Mouse (Mus musculus): Measurements from ENCODE around the gene Kcnk13. TPM values are rescaled to one million over a fixed set of nuclear protein-coding genes. Genes with fewer than 3 reads are reported as not detected.

The Kcnk13 gene
- polyA plus RNA-seq, 1 experiment from 2014 or later = 0.23 TPM

DNA sequence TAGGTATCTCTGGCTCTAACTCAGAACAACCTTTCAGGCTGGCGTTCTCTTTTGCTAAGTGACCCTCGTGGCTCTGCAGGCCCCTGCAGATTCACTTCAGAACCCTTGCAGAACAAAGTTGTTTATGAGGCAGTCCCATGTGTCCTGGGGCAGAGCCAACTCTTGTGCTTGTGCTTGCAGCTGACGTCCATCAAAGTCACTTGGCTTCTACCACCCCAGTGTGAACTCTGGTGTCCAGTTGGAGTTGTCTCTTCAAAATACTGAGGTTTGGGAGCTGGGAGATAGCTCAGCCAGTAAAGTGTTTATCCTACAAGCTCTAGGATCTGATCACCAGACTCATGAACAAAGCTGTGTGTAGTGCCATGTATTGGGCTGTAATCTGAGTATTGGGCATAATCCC lies 37.6 kb downstream of the Kcnk13 start:
- H3K27ac ChIP-seq = no peak overlapping the region
- DNase-seq (ENCODE audit: low spot score) = peak; percentile 16
- H3K9me3 ChIP-seq = no peaks in the 10 kb centered on the region
- no peaks in the 10 kb centered on the region for H3K36me3 ChIP-seq
- H3K4me1 ChIP-seq = no peaks in the 10 kb centered on the region
- H3K4me3 ChIP-seq = no peak overlapping the region
- 78% methylated on average over 3 of the region's 3 CpGs for WGBS
- no peaks in the 10 kb centered on the region for H3K27me3 ChIP-seq (ENCODE audit: insufficient read depth, poor library complexity, severe bottlenecking)

DNA sequence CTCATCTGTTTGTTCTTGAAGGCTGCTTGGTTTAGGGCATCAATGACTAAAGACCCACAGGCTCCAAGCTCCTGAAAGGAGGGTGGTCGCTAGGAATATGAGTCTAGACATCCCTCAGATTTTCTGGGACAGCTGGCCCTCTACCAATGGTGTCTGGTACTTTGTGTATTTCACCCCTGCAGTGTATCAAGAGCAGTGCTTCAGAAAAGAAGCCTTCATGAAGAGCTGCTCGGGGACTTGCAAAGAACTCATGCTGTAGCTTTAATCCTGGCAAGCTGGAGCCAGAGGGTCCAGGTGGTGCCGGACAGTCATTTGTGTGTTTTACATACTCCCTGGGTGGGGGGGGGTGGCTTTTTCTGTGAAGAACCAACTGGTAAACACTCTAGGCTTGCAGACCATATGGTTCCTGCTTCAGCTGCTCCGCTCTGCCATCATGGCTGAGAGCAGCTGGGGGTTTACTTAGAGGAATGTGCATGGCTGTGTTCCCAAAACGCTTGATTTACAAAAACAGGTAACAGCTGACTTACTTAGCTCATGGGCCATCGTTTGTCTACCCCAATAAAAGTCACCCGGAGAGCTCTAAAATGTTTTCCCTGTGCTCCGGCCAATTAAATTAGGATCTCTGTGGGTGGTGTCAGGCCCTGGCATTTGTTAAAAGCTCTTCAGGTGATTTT lies 38.8 kb downstream of the Kcnk13 start:
- H3K4me3 ChIP-seq = no peak overlapping the region
- 47% methylated on average over 8 of the region's 8 CpGs for WGBS
- H3K4me1 ChIP-seq = no peaks in the 10 kb centered on the region
- H3K36me3 ChIP-seq = no peaks in the 10 kb centered on the region
- DNase-seq (ENCODE audit: low spot score) = peak; percentile 33
- H3K27ac ChIP-seq = no peak overlapping the region
- H3K27me3 ChIP-seq (ENCODE audit: insufficient read depth, poor library complexity, severe bottlenecking) = no peaks in the 10 kb centered on the region
- H3K9me3 ChIP-seq = no peaks in the 10 kb centered on the region

DNA sequence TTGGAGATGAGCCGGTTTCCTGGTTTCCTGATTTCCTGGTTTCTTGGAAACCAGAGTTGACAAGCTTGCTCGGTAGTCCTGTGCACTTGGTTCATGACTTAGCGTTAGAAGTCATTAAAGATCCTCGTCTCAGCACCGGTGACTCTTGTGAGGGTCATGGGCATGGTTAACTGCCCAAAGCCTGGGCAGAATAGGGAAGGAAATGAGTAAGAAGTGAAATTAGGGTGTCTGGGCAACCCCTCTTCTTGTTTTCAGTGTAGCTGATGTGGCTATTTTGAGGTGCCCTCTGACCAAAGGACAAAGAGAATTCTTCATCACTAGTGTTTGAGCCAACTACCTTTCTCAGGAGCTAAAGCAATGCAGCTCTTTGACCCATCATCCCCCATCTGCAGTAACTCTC lies 41.0 kb downstream of the Kcnk13 start:
- H3K4me3 ChIP-seq = no peak overlapping the region
- WGBS = 85% methylated on average over 5 of the region's 5 CpGs
- DNase-seq (ENCODE audit: low spot score) = peak; percentile 45

DNA sequence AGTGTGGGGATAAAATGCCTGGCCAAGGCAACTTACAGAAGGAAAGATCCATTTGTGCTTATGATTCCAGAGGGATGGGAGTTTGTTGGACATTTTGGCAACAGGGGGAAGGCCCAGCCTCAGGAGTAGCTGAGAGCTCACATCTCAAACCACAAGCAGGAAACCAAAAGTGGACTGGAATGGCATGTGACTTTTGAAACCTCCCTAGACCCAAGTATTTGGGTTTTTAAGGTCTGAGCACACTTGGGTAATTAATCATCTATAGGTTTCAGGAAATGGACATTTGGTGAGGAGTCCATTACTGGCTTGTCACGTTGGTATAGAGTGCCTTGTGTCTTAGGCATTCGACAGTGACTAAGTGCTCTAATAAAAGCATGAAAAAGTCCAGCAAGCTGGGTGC lies 42.4 kb downstream of the Kcnk13 start:
- no peaks in the 10 kb centered on the region for H3K9me3 ChIP-seq
- no peaks in the 10 kb centered on the region for H3K27me3 ChIP-seq (ENCODE audit: insufficient read depth, poor library complexity, severe bottlenecking)
- H3K27ac ChIP-seq = no peak overlapping the region
- H3K4me1 ChIP-seq = no peaks in the 10 kb centered on the region
- WGBS = 69% methylated on average over 2 of the region's 2 CpGs
- H3K36me3 ChIP-seq = no peaks in the 10 kb centered on the region
- DNase-seq (ENCODE audit: low spot score) = no peak
- H3K4me3 ChIP-seq = no peak overlapping the region

More for the DNA sequence above, 41.0 kb downstream of the Kcnk13 start:
- Histone ChIP-seq H3K4me1 (no peaks in the 10 kb centered on the region), H3K9me3 (no peaks in the 10 kb centered on the region), H3K27ac (no peak overlapping the region), H3K27me3 (ENCODE audit: insufficient read depth, poor library complexity, severe bottlenecking) (no peaks in the 10 kb centered on the region), H3K36me3 (no peaks in the 10 kb centered on the region)

DNA sequence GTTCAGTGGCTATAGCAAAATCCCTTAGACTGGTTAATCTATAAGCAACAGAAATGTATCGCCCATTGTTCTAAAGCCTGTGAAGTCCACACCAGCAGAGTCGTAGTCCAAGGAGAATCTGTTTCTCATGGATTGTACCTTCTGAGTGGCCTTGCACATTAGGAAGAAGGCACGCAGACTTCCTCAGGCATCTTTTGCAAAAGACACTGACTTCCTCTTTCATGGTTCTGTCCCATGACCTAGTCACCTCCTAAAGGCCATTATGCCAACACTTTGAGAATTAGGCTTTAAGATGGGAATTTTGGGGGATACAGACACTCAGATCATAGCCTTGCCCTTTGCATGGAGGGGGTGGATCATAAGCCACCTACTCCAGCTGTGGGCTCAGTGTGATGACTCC lies 48.5 kb downstream of the Kcnk13 start:
- no peak overlapping the region for H3K27ac ChIP-seq
- no peak for DNase-seq (ENCODE audit: low spot score)
- no peaks in the 10 kb centered on the region for H3K4me1 ChIP-seq
- 90% methylated on average over 3 of the region's 3 CpGs for WGBS
- no peak overlapping the region for H3K4me3 ChIP-seq
- H3K27me3 ChIP-seq (ENCODE audit: insufficient read depth, poor library complexity, severe bottlenecking) = no peaks in the 10 kb centered on the region
- H3K9me3 ChIP-seq = no peaks in the 10 kb centered on the region
- no peaks in the 10 kb centered on the region for H3K36me3 ChIP-seq

DNA sequence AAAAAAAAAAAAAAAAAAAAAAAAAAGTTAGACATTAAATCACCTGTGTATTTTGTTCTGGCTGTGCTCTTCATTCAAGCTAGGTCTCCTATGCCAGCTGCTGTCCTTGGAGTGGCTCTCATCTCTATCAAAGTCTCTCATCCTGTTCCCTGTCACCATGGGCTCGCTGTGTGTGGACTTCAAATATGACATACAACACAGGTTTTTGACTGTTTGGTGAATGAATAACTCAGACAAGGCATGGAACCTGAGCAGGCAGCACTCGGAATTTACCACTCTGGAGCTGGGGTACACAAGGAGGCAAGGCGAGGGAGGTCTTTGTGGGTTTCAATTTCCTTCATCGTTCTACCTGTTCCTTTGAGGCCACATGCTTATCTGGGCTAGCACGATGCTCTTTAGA lies 50.8 kb downstream of the Kcnk13 start:
- DNase-seq (ENCODE audit: low spot score) = peak; percentile 57
- H3K27me3 ChIP-seq (ENCODE audit: insufficient read depth, poor library complexity, severe bottlenecking) = no peaks in the 10 kb centered on the region
- H3K27ac ChIP-seq = no peak overlapping the region
- H3K4me1 ChIP-seq = no peaks in the 10 kb centered on the region
- no peaks in the 10 kb centered on the region for H3K36me3 ChIP-seq
- H3K9me3 ChIP-seq = no peaks in the 10 kb centered on the region
- WGBS = 83% methylated on average over 5 of the region's 5 CpGs
- no peak overlapping the region for H3K4me3 ChIP-seq

DNA sequence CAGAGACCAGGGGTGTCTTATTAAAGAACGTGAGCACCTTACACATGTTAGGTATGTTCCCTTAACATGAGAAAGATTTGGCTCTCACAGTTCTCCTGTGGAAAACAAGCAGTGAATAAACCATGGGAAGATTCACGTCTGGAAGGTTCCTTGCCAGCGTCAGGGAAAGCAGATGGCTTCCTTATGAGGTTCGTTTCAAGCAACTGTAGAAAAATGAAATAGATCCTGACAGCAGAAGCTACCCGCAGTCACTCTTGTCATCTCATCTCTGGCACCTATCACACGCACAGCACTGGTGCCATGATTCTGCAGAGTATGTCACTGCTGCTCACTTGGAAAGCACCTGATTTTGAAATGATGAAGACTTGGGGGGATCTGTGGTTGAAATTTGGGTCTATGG lies 53.4 kb downstream of the Kcnk13 start:
- 80% methylated on average over 6 of the region's 6 CpGs for WGBS
- no peaks in the 10 kb centered on the region for H3K4me1 ChIP-seq

DNA sequence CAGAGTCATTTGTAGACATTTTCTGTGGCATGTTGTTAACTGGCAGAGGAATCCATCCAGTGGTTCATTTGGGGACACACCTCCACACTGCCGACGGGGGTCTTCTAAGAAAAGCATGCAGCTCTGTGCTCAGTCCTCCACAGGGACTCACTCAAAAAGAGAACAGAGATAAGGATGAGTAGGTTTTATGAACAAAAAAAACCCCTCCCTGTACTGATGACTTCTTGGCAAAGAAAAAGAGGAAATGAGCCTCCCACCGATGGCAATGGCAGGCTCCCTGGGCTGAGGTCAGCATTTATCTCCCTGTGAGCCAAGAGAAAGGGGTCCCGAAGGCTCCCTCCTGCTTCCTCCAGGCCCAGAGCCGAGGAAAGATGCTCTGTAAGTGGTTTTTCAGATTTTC lies 58.2 kb downstream of the Kcnk13 start:
- no peaks in the 10 kb centered on the region for H3K36me3 ChIP-seq
- no peak overlapping the region for H3K4me3 ChIP-seq
- WGBS = 67% methylated on average over 5 of the region's 5 CpGs
- no peaks in the 10 kb centered on the region for H3K27me3 ChIP-seq (ENCODE audit: insufficient read depth, poor library complexity, severe bottlenecking)
- no peaks in the 10 kb centered on the region for H3K4me1 ChIP-seq
- DNase-seq (ENCODE audit: low spot score) = no peak
- H3K27ac ChIP-seq = no peak overlapping the region
- no peaks in the 10 kb centered on the region for H3K9me3 ChIP-seq

More for the DNA sequence above, 53.4 kb downstream of the Kcnk13 start:
- Histone ChIP-seq H3K27ac (no peak overlapping the region), H3K9me3 (no peaks in the 10 kb centered on the region), H3K4me3 (no peak overlapping the region), H3K27me3 (ENCODE audit: insufficient read depth, poor library complexity, severe bottlenecking) (no peaks in the 10 kb centered on the region), H3K36me3 (no peaks in the 10 kb centered on the region)
- DNase-seq (ENCODE audit: low spot score) = no peak

DNA sequence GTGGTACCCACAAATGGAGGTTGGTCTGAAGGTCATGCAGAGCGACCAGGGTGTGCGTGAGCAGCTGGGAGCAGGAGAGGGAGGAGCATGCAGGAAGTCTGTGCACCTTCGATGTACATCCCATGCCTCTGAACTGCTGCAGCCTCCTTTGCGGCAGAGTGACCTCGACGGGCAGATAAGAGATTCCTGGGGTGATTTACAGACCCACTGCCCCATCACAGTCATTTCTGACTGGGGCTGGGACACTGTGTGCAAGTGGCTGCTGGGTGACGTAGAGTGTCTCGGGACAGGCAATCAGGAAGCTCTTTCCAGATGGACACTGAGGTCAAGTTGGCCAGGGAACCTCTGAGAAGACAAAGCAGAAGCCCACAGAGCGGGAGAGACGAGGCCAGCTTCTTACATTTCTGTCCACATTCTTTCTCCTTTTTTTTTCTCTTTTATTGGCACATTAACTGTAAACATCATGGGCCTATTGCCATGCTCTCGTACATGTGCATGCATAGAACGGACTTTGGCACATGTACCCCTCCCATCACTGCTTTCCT lies 59.6 kb downstream of the Kcnk13 start:
- Histone ChIP-seq H3K27me3 (ENCODE audit: insufficient read depth, poor library complexity, severe bottlenecking) (no peaks in the 10 kb centered on the region), H3K9me3 (no peaks in the 10 kb centered on the region), H3K4me3 (no peak overlapping the region), H3K4me1 (no peaks in the 10 kb centered on the region), H3K36me3 (no peaks in the 10 kb centered on the region), H3K27ac (no peak overlapping the region)
- peak; percentile 69 for DNase-seq (ENCODE audit: low spot score)
- 74% methylated on average over 12 of the region's 12 CpGs for WGBS

DNA sequence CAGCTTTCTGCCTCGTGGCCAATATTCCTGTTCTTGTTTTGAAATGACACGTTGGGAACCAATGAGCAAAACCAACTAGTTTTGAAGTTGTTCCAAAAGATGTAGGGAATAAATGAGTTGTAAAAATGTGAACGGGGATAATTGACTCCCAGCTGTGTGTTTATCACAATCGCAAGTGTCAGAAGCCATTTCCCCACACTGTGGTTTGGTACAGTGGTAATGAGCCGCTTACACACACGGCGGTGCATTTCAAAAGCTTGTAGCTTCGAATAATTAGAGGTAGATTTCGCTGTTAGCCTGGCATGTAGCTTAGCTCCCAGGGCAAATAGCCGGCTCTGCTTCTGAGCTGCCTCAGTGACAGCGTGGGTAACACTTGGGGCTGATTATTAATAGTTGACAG lies 61.4 kb downstream of the Kcnk13 start:
- H3K36me3 ChIP-seq = no peaks in the 10 kb centered on the region
- H3K9me3 ChIP-seq = no peaks in the 10 kb centered on the region
- H3K27me3 ChIP-seq (ENCODE audit: insufficient read depth, poor library complexity, severe bottlenecking) = no peaks in the 10 kb centered on the region
- no peak overlapping the region for H3K27ac ChIP-seq
- DNase-seq (ENCODE audit: low spot score) = peak; percentile 10
- H3K4me1 ChIP-seq = no peaks in the 10 kb centered on the region
- no peak overlapping the region for H3K4me3 ChIP-seq
- WGBS = 77% methylated on average over 11 of the region's 11 CpGs

DNA sequence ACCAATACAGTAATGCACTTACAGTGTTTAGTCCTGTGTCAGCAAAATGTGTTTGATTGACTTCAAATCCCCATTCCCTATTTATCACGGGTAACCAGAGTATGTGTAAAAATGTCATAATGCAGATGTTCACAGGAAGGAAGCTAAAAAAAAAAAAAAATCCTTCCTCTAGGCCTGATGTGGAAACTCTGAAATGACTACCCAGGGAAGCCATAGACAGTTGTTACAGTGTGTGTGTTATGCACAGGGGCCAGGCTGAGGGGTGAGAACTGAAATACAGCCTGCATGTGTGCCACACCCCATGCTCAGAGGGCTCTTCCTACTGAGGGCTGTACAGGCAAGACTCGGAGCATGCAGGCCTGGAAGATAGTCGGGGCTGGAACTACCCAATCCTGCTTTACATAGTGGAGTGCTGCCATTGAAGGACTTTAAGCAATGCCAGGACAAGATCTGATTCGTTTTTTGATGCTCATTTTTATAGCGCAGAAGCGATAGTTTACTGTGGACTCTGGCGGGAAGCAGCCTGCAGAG lies 62.5 kb downstream of the Kcnk13 start:
- Histone ChIP-seq H3K4me1 (no peaks in the 10 kb centered on the region), H3K4me3 (no peak overlapping the region), H3K27ac (no peak overlapping the region), H3K27me3 (ENCODE audit: insufficient read depth, poor library complexity, severe bottlenecking) (no peaks in the 10 kb centered on the region), H3K36me3 (no peaks in the 10 kb centered on the region), H3K9me3 (no peaks in the 10 kb centered on the region)
- peak; percentile 67 for DNase-seq (ENCODE audit: low spot score)
- WGBS = 77% methylated on average over 7 of the region's 7 CpGs

DNA sequence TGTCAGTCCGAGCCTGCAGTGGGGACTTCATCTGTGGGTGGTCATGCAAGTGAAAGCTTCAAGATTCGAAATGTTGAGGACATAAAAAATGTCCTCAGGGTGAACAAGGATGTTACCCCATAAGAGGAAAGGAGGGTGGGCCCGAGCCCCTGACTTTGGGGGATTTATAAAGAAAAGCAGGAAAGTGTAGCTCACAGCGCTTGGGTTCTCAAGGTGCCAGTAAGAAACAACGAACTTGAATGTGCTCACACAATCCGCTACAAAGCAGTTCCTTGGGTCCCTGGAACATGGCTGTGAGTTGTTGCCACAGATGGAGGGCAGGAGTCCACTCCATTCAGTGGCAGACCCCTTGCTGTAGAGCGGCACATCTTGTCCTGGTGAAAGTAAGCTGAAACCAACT lies 63.0 kb downstream of the Kcnk13 start:
- peak; percentile 71 for DNase-seq (ENCODE audit: low spot score)
- no peaks in the 10 kb centered on the region for H3K4me1 ChIP-seq
- WGBS = 81% methylated on average over 7 of the region's 7 CpGs
- no peaks in the 10 kb centered on the region for H3K27me3 ChIP-seq (ENCODE audit: insufficient read depth, poor library complexity, severe bottlenecking)
- H3K4me3 ChIP-seq = no peak overlapping the region
- no peaks in the 10 kb centered on the region for H3K9me3 ChIP-seq
- H3K27ac ChIP-seq = no peak overlapping the region
- H3K36me3 ChIP-seq = no peaks in the 10 kb centered on the region

DNA sequence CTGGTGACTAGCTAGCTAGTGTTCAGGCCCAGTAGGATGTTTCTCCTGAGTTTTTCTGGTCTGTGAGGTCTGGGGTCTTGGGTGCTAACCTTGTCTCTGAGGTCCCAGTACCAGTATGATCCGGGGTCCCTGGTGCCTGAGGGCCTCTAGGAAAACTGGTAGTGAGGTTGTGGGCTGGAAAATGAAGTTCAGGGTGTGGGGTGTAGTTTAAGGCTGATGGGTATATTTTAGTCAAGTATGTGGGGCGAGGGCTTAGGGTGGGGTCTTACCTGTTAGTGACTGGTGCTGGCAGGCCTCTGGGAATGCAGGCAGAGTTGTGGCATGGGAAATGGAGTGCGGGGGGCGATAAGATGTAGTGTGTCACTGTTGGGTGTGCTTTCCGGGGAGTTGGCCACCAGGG lies 67.4 kb downstream of the Kcnk13 start:
- Histone ChIP-seq H3K27me3 (ENCODE audit: insufficient read depth, poor library complexity, severe bottlenecking) (no peaks in the 10 kb centered on the region), H3K4me1 (no peaks in the 10 kb centered on the region), H3K36me3 (no peaks in the 10 kb centered on the region), H3K9me3 (no peaks in the 10 kb centered on the region), H3K27ac (no peak overlapping the region), H3K4me3 (no peak overlapping the region)
- DNase-seq (ENCODE audit: low spot score) = peak; percentile 68
- WGBS = 79% methylated on average over 5 of the region's 5 CpGs

DNA sequence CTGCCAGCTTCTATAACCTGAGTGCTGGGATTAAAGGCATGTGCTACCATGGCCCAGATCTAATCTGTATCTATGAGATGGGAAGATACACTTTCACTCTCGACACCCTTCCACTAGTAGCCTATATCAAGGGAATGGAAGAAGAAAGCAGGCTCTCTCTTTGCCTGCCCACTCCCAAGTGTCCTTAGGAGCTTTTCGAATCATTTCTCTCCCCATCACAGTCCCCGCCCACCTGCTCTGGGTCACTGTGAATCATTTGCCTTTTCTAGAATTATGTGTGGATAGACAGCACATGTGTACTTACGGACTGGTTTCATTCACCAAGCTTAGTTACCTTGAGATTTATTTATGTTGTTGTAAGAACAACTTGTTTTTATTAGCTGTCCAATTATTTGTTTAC lies 68.2 kb downstream of the Kcnk13 start:
- H3K4me3 ChIP-seq = no peak overlapping the region
- no peaks in the 10 kb centered on the region for H3K36me3 ChIP-seq
- H3K27me3 ChIP-seq (ENCODE audit: insufficient read depth, poor library complexity, severe bottlenecking) = no peaks in the 10 kb centered on the region
- H3K4me1 ChIP-seq = no peaks in the 10 kb centered on the region
- 78% methylated on average over 4 of the region's 4 CpGs for WGBS
- no peak overlapping the region for H3K27ac ChIP-seq
- H3K9me3 ChIP-seq = no peaks in the 10 kb centered on the region
- DNase-seq (ENCODE audit: low spot score) = peak; percentile 53

Data from heart, embryonic 10.5 days (tissue).